Mouse (Mus musculus) midbrain, embryonic 14.5 days (tissue): ENCODE data around the gene Oser1. TPM values are rescaled to one million over a fixed set of nuclear protein-coding genes. Genes with fewer than 3 reads are reported as not detected.

Source experiments
- ATAC-seq: fragments of 200-750 bp; cut with Nextera tagmentation; 2 replicates; pipeline ENCODE4 v1.8.0; 2017; ENCODE audit warnings: moderate number of reproducible peaks, moderate library complexity; ENCODE audit not compliant: low FRiP score, low TSS enrichment
- DNase-seq: peaks from one replicate; pipeline ENCODE4 v3.0.0-alpha.2; 2015
- H3K27ac ChIP-seq: fragments of 300-500 bp; sonication (generic); replicated peaks from 2 replicates; pipeline ENCODE4 v1.5.1; 2014; ENCODE audit warnings: mild to moderate bottlenecking, low read depth, low read length, moderate library complexity
- H3K27me3 ChIP-seq: fragments of 300-500 bp; sonication (generic); 2 replicates; pipeline ENCODE4 v1.6.1; 2014; ENCODE audit warnings: low read length, control low read depth, mixed read lengths; ENCODE audit not compliant: control insufficient read depth, insufficient read depth
- H3K36me3 ChIP-seq: fragments of 300-500 bp; sonication (generic); 2 replicates; pipeline ENCODE4 v1.6.1; 2014; ENCODE audit warnings: low read length, control low read depth; ENCODE audit not compliant: control insufficient read depth, insufficient read depth
- H3K4me1 ChIP-seq: fragments of 300-500 bp; sonication (generic); 2 replicates; pipeline ENCODE4 v1.6.1; 2014; ENCODE audit warnings: mild to moderate bottlenecking, antibody characterized with exemption, low read length, control low read depth; ENCODE audit not compliant: control insufficient read depth, insufficient read depth
- H3K4me2 ChIP-seq: fragments of 300-500 bp; sonication (generic); 2 replicates; pipeline ENCODE4 v1.6.1; 2014; ENCODE audit warnings: mild to moderate bottlenecking, low read length, moderate library complexity
- H3K4me3 ChIP-seq: fragments of 300-500 bp; sonication (generic); replicated peaks from 2 replicates; pipeline ENCODE4 v1.5.1; 2014; ENCODE audit warnings: low read depth, low read length
- H3K9ac ChIP-seq: fragments of 300-500 bp; sonication (generic); replicated peaks from 2 replicates; pipeline ENCODE4 v1.6.1; 2014; ENCODE audit warnings: mild to moderate bottlenecking, low read length, moderate library complexity
- H3K9me3 ChIP-seq: fragments of 300-500 bp; sonication (generic); 2 replicates; pipeline ENCODE4 v1.6.1; 2016; ENCODE audit warnings: low read length, control low read depth, mixed read lengths; ENCODE audit not compliant: control insufficient read depth
- WGBS: fragments of 180-500 bp; shearing (Covaris S2); extraction: QIAGEN DNeasy Blood & Tissue Kit; methylation state at CpG from one replicate; pipeline ENCODE4 v1.1.7; 2014; 5-methylcytosine and 5-hydroxymethylcytosine counted together
- polyA plus RNA-seq: library from polyadenylated mRNA; unstranded; fragments of >200 nt; fragmentation: Nextera tagmentation; extraction: Ambion mirVana; gene quantifications from 2 replicates; pipeline ENCODE4 v1.2.1, GENCODE M21; 2014

The Oser1 gene
- polyA plus RNA-seq, 1 experiment from 2014 or later, result 84.3 TPM

- Histone ChIP-seq H3K36me3 (peaks cover 72% of the 10 kb centered on the region), H3K27ac (no peak overlapping the region), H3K4me3 (no peak overlapping the region), H3K9me3 (no peaks in the 10 kb centered on the region), H3K9ac (no peak overlapping the region), H3K4me1 (no peaks in the 10 kb centered on the region), H3K27me3 (no peaks in the 10 kb centered on the region), H3K4me2 (no peak overlapping the region)
- no peak for ATAC-seq
- 92% methylated on average over 6 of the region's 6 CpGs for WGBS
- DNase-seq, result no peak
Observed at GRCm38 (mm10) chr2:163452738-163453137, 28.2 kb upstream of the Oser1 start.

DNA sequence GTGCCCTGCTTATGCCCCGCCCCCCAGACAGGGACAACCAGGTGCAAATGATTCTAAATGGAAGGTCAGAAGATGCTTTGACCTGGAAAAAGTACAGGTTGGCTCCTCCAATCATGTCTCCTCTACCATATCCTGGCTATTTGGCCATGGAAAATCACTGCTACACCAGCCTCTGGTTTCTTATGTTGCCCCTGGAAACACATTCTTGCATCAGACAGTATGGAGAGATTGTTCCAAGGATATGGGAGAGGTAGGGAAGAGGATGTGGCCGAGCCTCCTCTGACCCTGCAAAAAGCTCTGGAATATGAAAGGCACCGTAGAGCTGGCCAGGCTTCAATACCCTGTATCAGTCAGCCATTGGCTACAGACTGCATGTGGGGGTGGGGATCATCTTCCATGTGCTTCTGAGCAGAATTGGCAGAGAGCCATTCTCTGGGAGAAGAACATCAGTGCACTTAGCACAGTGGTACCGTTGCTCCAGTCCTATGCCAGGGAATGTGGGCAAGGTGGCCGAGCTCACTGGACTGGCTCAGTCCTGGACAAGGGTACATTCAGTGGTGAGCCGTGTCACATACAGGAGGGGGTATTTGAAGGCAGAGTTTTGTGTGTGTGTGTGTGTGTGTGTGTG lies 26.3 kb upstream of the Oser1 start:
- no peak overlapping the region for H3K4me2 ChIP-seq
- H3K27ac ChIP-seq, result no peak overlapping the region
- no peaks in the 10 kb centered on the region for H3K27me3 ChIP-seq
- no peak overlapping the region for H3K4me3 ChIP-seq
- ATAC-seq, result no peak
- DNase-seq, result peak; percentile 43
- no peak overlapping the region for H3K9ac ChIP-seq
- H3K9me3 ChIP-seq, result no peaks in the 10 kb centered on the region
- no peaks in the 10 kb centered on the region for H3K4me1 ChIP-seq
- peaks cover 85% of the 10 kb centered on the region for H3K36me3 ChIP-seq
- 69% methylated on average over 6 of the region's 6 CpGs for WGBS

- ATAC-seq (no peak), DNase-seq (no peak)
- Histone ChIP-seq H3K9ac (no peak overlapping the region), H3K27me3 (no peaks in the 10 kb centered on the region), H3K27ac (no peak overlapping the region), H3K4me2 (no peak overlapping the region), H3K4me1 (no peaks in the 10 kb centered on the region), H3K4me3 (no peak overlapping the region), H3K9me3 (no peaks in the 10 kb centered on the region), H3K36me3 (peaks cover 76% of the 10 kb centered on the region)
- 72% methylated on average over 3 of the region's 3 CpGs for WGBS
Observed at GRCm38 (mm10) chr2:163449276-163449675, 24.8 kb upstream of the Oser1 start.

- Histone ChIP-seq H3K27me3 (no peaks in the 10 kb centered on the region), H3K9me3 (no peaks in the 10 kb centered on the region), H3K9ac (no peak overlapping the region), H3K36me3 (peaks cover 63% of the 10 kb centered on the region), H3K4me3 (no peak overlapping the region), H3K4me1 (no peaks in the 10 kb centered on the region), H3K4me2 (no peak overlapping the region), H3K27ac (no peak overlapping the region)
- DNase-seq (no peak), ATAC-seq (no peak)
- WGBS, result 82% methylated on average over 12 of the region's 12 CpGs
Observed at GRCm38 (mm10) chr2:163447375-163447774, 22.9 kb upstream of the Oser1 start.

DNA sequence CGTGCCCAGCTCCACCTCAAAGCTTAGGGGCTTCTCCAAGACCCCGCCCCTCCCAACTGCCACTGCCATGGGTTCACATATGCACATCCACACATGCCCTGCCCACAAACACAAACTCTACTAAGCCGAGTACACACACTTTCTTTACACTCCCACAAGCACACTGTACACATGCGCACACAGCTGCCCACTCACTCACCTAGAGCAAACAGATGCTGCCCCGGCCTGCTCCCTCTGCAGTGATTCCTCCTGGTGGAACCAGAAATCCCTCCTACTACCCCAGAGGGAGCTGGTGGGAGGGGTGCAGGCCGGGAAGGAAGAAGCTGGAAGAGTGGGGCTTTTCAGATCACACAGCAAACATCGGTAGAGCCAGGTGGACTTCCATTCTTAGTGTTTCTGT lies 19.5 kb upstream of the Oser1 start:
- Histone ChIP-seq H3K36me3 (peaks cover 34% of the 10 kb centered on the region), H3K4me1 (peaks cover 19% of the 10 kb centered on the region), H3K27me3 (no peaks in the 10 kb centered on the region), H3K27ac (no peak overlapping the region), H3K4me2 (no peak overlapping the region), H3K9ac (no peak overlapping the region), H3K4me3 (no peak overlapping the region), H3K9me3 (no peaks in the 10 kb centered on the region)
- no peak for ATAC-seq
- 75% methylated on average over 7 of the region's 7 CpGs for WGBS
- no peak for DNase-seq

GRCm38 (mm10) chr2:163443543-163443942 lies 19.0 kb upstream of the Oser1 start:
- WGBS, result 75% methylated on average over 6 of the region's 6 CpGs
- no peak overlapping the region for H3K9ac ChIP-seq
- H3K27ac ChIP-seq, result no peak overlapping the region
- peaks cover 30% of the 10 kb centered on the region for H3K36me3 ChIP-seq
- no peaks in the 10 kb centered on the region for H3K9me3 ChIP-seq
- no peak overlapping the region for H3K4me2 ChIP-seq
- no peak overlapping the region for H3K4me3 ChIP-seq
- no peak for ATAC-seq
- no peak for DNase-seq
- H3K27me3 ChIP-seq, result no peaks in the 10 kb centered on the region
- peaks cover 19% of the 10 kb centered on the region for H3K4me1 ChIP-seq

DNA sequence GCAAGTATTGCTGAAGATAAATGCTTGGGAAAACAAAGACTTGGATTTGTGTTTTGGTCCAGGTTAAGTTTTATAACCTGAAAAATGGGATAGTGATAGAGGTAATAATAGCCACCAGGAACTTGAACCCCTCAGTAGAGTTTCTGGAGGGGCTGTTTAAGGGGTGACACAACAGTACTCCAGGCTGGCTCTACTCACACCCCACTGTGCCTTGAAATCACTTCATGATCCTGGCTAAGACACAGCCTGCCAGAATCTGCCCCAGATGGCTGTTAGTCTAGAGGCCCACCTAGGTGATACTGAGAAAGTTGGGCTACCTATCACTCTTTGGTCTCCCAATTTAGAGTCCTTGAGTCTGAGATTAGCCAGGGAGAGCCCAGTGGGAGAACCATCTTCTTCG lies 15.0 kb upstream of the Oser1 start:
- H3K36me3 ChIP-seq, result 0 out of 2 replicates have a peak, but pooled peaks cover 6% of the 10 kb centered on the region
- H3K4me3 ChIP-seq, result peak overlapping the region; percentile 91
- ATAC-seq (no peak), DNase-seq (no peak)
- H3K9me3 ChIP-seq, result no peaks in the 10 kb centered on the region
- no peaks in the 10 kb centered on the region for H3K27me3 ChIP-seq
- H3K9ac ChIP-seq, result peak overlapping the region; percentile 94
- peaks cover 26% of the 10 kb centered on the region for H3K4me1 ChIP-seq
- WGBS, result 76% methylated on average over 1 of the region's 1 CpGs
- peak overlapping the region; percentile 75 for H3K4me2 ChIP-seq
- H3K27ac ChIP-seq, result 0 out of 2 replicates have a peak overlapping the region, but pooled peaks have one; percentile 92

DNA sequence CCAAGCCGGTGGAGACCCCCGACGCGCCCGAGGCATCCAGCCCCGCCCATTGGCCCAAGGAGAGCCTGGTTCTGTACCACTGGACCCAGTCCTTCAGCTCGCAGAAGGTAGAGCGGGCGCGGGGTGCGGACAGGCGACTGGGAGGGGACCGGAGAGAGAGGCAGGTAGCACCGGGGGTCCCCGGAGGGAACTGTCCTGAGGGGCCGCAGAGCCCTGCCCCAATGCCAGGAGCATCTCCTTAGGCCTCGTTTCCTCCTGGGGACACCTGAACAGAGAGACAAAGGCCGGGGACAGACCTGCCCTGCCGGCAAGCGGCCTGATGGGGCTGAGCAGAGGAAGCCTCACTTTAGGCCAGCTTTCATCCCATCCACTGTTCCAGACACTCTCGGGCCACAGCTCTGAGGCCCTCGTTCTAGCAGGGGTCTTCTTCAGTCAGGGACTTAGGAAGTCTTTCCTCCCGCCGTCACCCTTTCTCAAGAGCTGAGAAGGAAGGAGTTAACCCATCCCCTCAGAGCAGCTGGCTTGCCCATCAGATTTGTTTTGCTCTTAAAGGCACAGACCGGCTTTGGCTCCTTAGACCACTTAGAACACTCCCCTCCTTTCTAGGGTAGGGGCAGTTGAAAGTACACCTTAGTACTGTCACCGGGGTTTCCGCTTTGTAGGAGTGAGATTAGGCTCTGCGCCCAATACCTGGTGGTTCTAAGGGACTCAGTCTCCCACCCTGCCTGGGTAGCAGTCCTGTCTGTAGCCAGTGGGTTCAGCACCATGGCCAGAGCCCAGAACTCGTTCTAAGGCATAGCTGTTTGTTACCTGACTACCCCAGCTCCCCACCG lies 14.3 kb upstream of the Oser1 start:
- no peaks in the 10 kb centered on the region for H3K27me3 ChIP-seq
- peak overlapping the region; percentile 94 for H3K9ac ChIP-seq
- WGBS, result 1% methylated on average over 30 of the region's 30 CpGs
- 0 out of 2 replicates have a peak, but pooled peaks cover 6% of the 10 kb centered on the region for H3K36me3 ChIP-seq
- peaks cover 26% of the 10 kb centered on the region for H3K4me1 ChIP-seq
- H3K27ac ChIP-seq, result peak overlapping the region; percentile 92
- peak overlapping the region; percentile 91 for H3K4me3 ChIP-seq
- H3K9me3 ChIP-seq, result no peaks in the 10 kb centered on the region
- peak overlapping the region; percentile 75 for H3K4me2 ChIP-seq
- DNase-seq (peak; percentile 76), ATAC-seq (peak; percentile 59)
